Comparison of ENCODE assay signal across 25 mouse cellular contexts in the genomic region with DNA sequence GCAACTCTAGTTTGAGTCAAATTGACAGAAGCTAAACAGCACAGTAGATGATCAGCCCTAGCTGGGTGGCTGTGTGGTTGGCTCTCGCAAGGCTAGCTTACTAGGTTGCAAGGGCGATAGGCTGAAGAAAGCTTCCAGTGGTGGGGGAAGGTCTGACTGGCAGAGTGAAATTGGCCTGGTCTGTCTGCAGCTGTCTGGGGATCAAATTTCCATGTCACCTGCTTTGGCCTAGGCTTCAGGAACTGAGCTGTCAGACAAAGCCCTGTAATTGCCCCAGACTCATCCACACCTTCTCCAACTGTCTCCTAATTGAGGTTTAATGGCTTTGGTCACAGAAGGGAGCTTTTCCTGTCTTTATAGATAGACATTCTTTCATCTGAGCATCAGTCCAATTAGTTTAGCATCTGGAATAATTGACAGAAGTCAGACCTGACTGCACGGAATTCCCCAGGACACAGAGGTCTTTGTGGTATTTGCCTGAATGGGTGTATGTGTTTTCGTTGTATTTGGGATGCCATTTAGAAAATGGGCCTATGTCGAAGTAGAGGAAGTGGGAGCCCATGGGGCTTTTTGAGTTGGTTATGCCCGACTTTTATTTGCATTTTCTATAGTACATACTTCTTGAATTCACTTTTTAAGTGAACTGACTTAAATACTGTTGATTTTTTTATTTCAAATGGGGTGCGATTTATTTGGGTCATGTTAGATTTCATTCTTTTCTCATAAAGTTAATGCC.
DNase-seq lines count a peak whose midpoint lies in the region; ATAC-seq and TF ChIP-seq lines count a peak whose summit lies in the region.
"Had no signal": no experiment of that assay in that cellular context is flagged by ENCODE, and none has a peak within 500 bp of the region (broad histone marks: within the 10 kb centered on the region; RNA-seq: fewer than 3 reads in every experiment).

No protein-coding gene starts in this region.

- no peaks in the 10 kb centered on the region for H3K4me1 ChIP-seq in embryonic facial prominence, embryonic 11.5 days (ENCODE audit: control insufficient read depth, insufficient read depth, low read length)
- no peaks in the 10 kb centered on the region for H3K4me1 ChIP-seq in forebrain, embryonic 15.5 days
- H3K4me1 ChIP-seq: embryonic facial prominence, embryonic 12.5 days; forebrain, embryonic 12.5 days; heart, embryonic 15.5 days; hindbrain, embryonic 13.5 days; kidney, embryonic 15.5 days; midbrain, embryonic 10.5 days had no signal

- no peak overlapping the region for H3K9ac ChIP-seq in embryonic facial prominence, embryonic 11.5 days (replicated peaks; ENCODE audit: low read length)
- H3K9ac ChIP-seq in forebrain, embryonic 15.5 days (replicated peaks): no peak overlapping the region
- H3K9ac ChIP-seq: embryonic facial prominence, embryonic 12.5 days; forebrain, embryonic 12.5 days; heart, embryonic 15.5 days; hindbrain, embryonic 13.5 days; kidney, embryonic 15.5 days had no signal

- no peak for ATAC-seq in embryonic facial prominence, embryonic 11.5 days (replicated peaks; ENCODE audit: insufficient number of reproducible peaks, low FRiP score, low TSS enrichment, low read depth)
- ATAC-seq in forebrain, embryonic 15.5 days (replicated peaks): no peak
- ATAC-seq: midbrain, embryonic 16.5 days had no signal

- DNase-seq in gastrocnemius, adult 2 months: peak; percentile 33
- DNase-seq in gastrocnemius, postnatal 36 days: no peak
- DNase-seq in MN1 (ENCODE audit: low spot score): peak; percentile 78
- DNase-seq in embryonic facial prominence, embryonic 11.5 days (ENCODE audit: low spot score): peak; percentile 30
- DNase-seq in splenic B cell, adult 2 months (ENCODE audit: low read depth, low spot score): peak; percentile 33
- DNase-seq in adrenal gland, adult (ENCODE audit: inconsistent age in 2 of 2, low spot score in 1 of 2): no peak
- DNase-seq: adrenal gland, adult 2 months; cerebellum, adult 18-20 months; cerebellum, postnatal 25 days; gastrocnemius, postnatal 25 days; heart, postnatal 36 days; kidney, adult 11 months; kidney, postnatal 4 days; layer of hippocampus, adult 9-11 months; lung, adult 18-20 months; lung, postnatal 10 days had no signal

- no peak for TF ChIP-seq CTCF in gastrocnemius, adult 2 months (IDR thresholded peaks at IDR 0.05)

- no peak overlapping the region for H3K4me2 ChIP-seq in embryonic facial prominence, embryonic 11.5 days (ENCODE audit: low read depth, low read length)
- H3K4me2 ChIP-seq in forebrain, embryonic 15.5 days (replicated peaks): no peak overlapping the region
- H3K4me2 ChIP-seq: embryonic facial prominence, embryonic 12.5 days; forebrain, embryonic 12.5 days; heart, embryonic 15.5 days; hindbrain, embryonic 13.5 days; kidney, embryonic 15.5 days had no signal

- intact Hi-C loops in gastrocnemius, adult 2 months (cut with DNase I): no loop called here
- intact Hi-C loops in gastrocnemius, postnatal 36 days (cut with DNase I): no loop called here

- WGBS in embryonic facial prominence, embryonic 11.5 days: 44% methylated on average over 7 of the region's 7 CpGs
- WGBS in forebrain, embryonic 15.5 days: 51% methylated on average over 7 of the region's 7 CpGs

- H3K9me3 ChIP-seq in embryonic facial prominence, embryonic 11.5 days (replicated peaks; ENCODE audit: control insufficient read depth, low read length): no peaks in the 10 kb centered on the region
- no peaks in the 10 kb centered on the region for H3K9me3 ChIP-seq in forebrain, embryonic 15.5 days
- H3K9me3 ChIP-seq: embryonic facial prominence, embryonic 12.5 days; forebrain, embryonic 12.5 days; heart, embryonic 15.5 days; hindbrain, embryonic 13.5 days; kidney, embryonic 15.5 days; midbrain, embryonic 10.5 days had no signal

- H3K27me3 ChIP-seq in embryonic facial prominence, embryonic 11.5 days (ENCODE audit: control insufficient read depth, insufficient read depth, low read length): no peaks in the 10 kb centered on the region
- no peaks in the 10 kb centered on the region for H3K27me3 ChIP-seq in splenic B cell, adult 2 months (ENCODE audit: control insufficient read depth, insufficient read depth, low read length, poor library complexity, severe bottlenecking)
- no peaks in the 10 kb centered on the region for H3K27me3 ChIP-seq in forebrain, embryonic 15.5 days
- H3K27me3 ChIP-seq: embryonic facial prominence, embryonic 12.5 days; forebrain, embryonic 12.5 days; heart, embryonic 15.5 days; hindbrain, embryonic 13.5 days; kidney, embryonic 15.5 days had no signal

- H3K4me3 ChIP-seq in gastrocnemius, adult 2 months: no peak overlapping the region
- H3K4me3 ChIP-seq in embryonic facial prominence, embryonic 11.5 days (ENCODE audit: low read depth, low read length): no peak overlapping the region
- no peak overlapping the region for H3K4me3 ChIP-seq in forebrain, embryonic 15.5 days
- H3K4me3 ChIP-seq: embryonic facial prominence, embryonic 12.5 days; erythroblast, embryonic 14.5 days; forebrain, embryonic 12.5 days; heart, embryonic 15.5 days; hindbrain, embryonic 13.5 days; kidney, embryonic 15.5 days; midbrain, embryonic 10.5 days had no signal

- H3K27ac ChIP-seq in gastrocnemius, adult 2 months: no peak overlapping the region
- H3K27ac ChIP-seq in embryonic facial prominence, embryonic 11.5 days (replicated peaks; ENCODE audit: low read depth, low read length): no peak overlapping the region
- H3K27ac ChIP-seq in forebrain, embryonic 15.5 days (replicated peaks): no peak overlapping the region
- H3K27ac ChIP-seq: embryonic facial prominence, embryonic 12.5 days; forebrain, embryonic 12.5 days; heart, embryonic 15.5 days; hindbrain, embryonic 13.5 days; kidney, embryonic 15.5 days; midbrain, embryonic 10.5 days had no signal

- no peaks in the 10 kb centered on the region for H3K36me3 ChIP-seq in embryonic facial prominence, embryonic 11.5 days (replicated peaks; ENCODE audit: control insufficient read depth, insufficient read depth, low read depth, low read length)
- H3K36me3 ChIP-seq in splenic B cell, adult 2 months (ENCODE audit: control insufficient read depth, insufficient read depth, low read length, poor library complexity, severe bottlenecking): no peaks in the 10 kb centered on the region
- H3K36me3 ChIP-seq in forebrain, embryonic 15.5 days: no peaks in the 10 kb centered on the region
- H3K36me3 ChIP-seq: embryonic facial prominence, embryonic 12.5 days; forebrain, embryonic 12.5 days; heart, embryonic 15.5 days; hindbrain, embryonic 13.5 days; kidney, embryonic 15.5 days; midbrain, embryonic 10.5 days had no signal

Comparison
In these comparisons a context has a peak if more than half of its experiments do, and no peak if none do; other contexts are left out.
1. DNase-seq: peak in gastrocnemius, adult 2 months (single experiment), MN1 (single experiment), embryonic facial prominence, embryonic 11.5 days (single experiment) and splenic B cell, adult 2 months (single experiment); none in gastrocnemius, postnatal 36 days (0 of 2) and adrenal gland, adult (0 of 2).